Mouse (Mus musculus): ENCODE measurements around the gene Grm1. TPM values are rescaled to one million over a fixed set of nuclear protein-coding genes. Genes with fewer than 3 reads are reported as not detected.

The Grm1 gene
- polyA plus RNA-seq, 1 experiment from 2014 or later = not detected

DNA sequence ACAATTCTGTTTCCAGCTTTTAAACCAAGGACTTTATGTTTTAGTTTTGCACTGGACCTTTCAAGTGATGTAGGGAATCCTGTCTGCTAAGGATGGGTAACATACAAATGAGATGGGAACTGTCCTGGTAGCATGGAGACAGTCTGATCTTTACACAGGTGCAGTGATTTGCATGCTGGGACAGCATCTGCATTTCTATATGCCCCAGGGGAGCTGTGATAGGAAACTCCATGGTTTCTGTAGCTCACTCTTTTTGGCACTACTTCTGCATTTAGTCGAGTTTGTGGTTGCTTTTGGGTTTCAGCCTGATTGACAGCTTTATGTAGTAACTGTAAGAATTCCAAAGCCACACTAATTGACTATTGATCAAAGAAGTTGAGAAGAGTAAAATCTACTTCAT is 381.3 kb downstream of the Grm1 start:
- Histone ChIP-seq H3K4me3 (ENCODE audit: low read depth, low read length) (no peak overlapping the region), H3K27ac (ENCODE audit: low read depth, low read length) (no peak overlapping the region), H3K27me3 (replicated peaks; ENCODE audit: control insufficient read depth, insufficient read depth, low read length) (no peaks in the 10 kb centered on the region), H3K9me3 (ENCODE audit: control insufficient read depth) (no peaks in the 10 kb centered on the region), H3K9ac (ENCODE audit: low read depth, low read length) (no peak overlapping the region), H3K36me3 (ENCODE audit: control insufficient read depth, insufficient read depth) (no peaks in the 10 kb centered on the region), H3K4me1 (replicated peaks; ENCODE audit: control insufficient read depth, insufficient read depth, low read length) (no peaks in the 10 kb centered on the region), H3K4me2 (replicated peaks; ENCODE audit: low read depth) (no peak overlapping the region)
- WGBS = 57% methylated on average over 1 of the region's 1 CpGs
- ATAC-seq = no peak
- TF ChIP-seq CTCF (IDR thresholded peaks at IDR 0.05; ENCODE audit: low read depth) = no peak

DNA sequence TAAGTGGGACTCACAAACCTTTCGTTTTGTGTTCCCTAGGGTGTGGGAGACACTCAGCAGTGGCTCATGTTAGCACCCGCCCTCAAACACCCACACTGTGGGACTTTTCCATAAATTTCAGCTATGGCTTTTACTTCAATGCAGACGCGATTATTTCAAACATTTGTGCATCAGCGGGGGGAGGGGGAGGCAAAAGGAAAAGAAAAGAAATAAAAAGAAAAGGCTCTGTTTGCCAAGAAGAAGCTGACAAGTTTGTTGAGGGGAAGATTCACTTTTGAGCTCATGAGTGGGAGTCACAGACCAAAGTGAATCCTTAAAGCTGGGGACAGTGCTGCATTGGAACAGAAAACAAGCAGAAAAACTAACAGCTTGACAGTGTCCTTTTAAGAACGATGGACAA is 384.7 kb downstream of the Grm1 start:
- no peak overlapping the region for H3K4me2 ChIP-seq (replicated peaks; ENCODE audit: low read depth)
- no peak overlapping the region for H3K4me3 ChIP-seq (ENCODE audit: low read depth, low read length)
- H3K27ac ChIP-seq (ENCODE audit: low read depth, low read length) = no peak overlapping the region
- H3K9ac ChIP-seq (ENCODE audit: low read depth, low read length) = no peak overlapping the region
- H3K4me1 ChIP-seq (replicated peaks; ENCODE audit: control insufficient read depth, insufficient read depth, low read length) = no peaks in the 10 kb centered on the region
- H3K27me3 ChIP-seq (replicated peaks; ENCODE audit: control insufficient read depth, insufficient read depth, low read length) = no peaks in the 10 kb centered on the region
- no peaks in the 10 kb centered on the region for H3K36me3 ChIP-seq (ENCODE audit: control insufficient read depth, insufficient read depth)
- ATAC-seq = no peak
- H3K9me3 ChIP-seq (ENCODE audit: control insufficient read depth) = no peaks in the 10 kb centered on the region
- 68% methylated on average over 6 of the region's 6 CpGs for WGBS
- TF ChIP-seq CTCF (IDR thresholded peaks at IDR 0.05; ENCODE audit: low read depth) = no peak

DNA sequence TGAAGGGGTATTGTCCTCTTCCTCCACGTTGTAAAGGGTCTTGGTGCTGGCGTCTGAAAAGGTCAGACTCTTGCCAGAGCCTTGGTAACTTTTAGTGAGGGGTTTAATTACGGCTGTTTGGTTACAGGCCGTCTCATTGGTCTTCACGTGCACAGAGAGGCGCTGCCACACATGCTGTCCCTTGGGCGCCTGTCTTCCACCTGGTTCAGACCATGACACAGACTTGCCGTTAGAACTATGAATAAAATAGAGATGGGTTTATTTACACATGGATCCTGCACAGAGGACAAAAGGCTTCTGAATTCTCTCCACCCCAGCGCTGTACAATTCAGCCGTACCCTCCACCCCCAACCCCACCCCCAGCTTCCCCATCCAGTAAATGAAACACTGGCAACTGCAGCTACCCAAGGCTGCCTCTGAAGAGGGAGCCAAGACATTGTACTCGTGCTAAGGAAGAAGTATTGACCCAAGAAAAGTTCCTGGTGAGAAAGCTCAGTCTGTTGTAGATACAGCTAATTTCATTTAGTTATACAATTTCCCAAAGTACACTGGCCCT is 392.4 kb downstream of the Grm1 start:
- Histone ChIP-seq H3K9ac (ENCODE audit: low read depth, low read length) (no peak overlapping the region), H3K9me3 (ENCODE audit: control insufficient read depth) (no peaks in the 10 kb centered on the region), H3K36me3 (ENCODE audit: control insufficient read depth, insufficient read depth) (no peaks in the 10 kb centered on the region), H3K4me2 (replicated peaks; ENCODE audit: low read depth) (peak overlapping the region; percentile 56), H3K27ac (ENCODE audit: low read depth, low read length) (no peak overlapping the region), H3K4me1 (replicated peaks; ENCODE audit: control insufficient read depth, insufficient read depth, low read length) (no peaks in the 10 kb centered on the region), H3K27me3 (replicated peaks; ENCODE audit: control insufficient read depth, insufficient read depth, low read length) (no peaks in the 10 kb centered on the region), H3K4me3 (ENCODE audit: low read depth, low read length) (peak overlapping the region; percentile 17; the same call in 1 of the 2 replicates)
- ATAC-seq = no peak
- WGBS = 18% methylated on average over 11 of the region's 11 CpGs
- TF ChIP-seq CTCF (IDR thresholded peaks at IDR 0.05; ENCODE audit: low read depth) = no peak

DNA sequence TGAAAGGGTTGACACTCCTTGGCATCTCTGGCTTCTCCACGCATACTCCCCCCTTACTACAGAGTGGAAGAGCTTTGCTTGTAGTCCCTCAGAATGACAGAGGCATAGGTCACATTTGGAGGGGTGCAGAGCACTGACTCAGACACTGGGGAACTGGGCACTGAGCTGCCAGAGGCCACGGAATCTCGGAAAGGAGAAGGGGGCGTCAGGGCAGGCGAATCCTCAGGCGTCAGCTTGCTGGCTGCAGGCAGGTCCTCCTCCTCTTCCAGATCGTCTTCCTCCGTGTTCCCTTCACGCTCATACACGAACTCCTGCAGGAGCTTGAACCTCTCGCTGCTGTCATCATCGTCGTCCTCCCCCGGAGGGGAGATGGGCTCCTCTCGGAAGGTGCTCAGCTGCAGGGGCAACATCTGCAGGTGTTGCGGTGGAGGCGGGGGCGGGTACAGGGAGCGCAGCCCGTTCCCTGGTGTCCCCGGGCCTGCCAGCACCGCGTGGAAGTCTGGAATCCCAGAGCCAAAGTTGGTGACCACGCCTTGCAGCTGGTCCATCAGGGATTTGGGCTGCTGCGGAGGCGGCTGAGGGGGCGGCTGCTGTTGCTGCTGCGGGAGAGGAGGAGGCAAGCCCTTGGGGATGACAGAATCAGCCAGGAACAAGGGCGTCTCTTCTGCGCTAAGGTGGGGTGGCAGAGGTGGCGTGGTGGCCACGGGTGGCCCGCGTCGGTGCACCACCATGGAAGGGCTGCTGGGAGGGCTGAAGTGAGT is 393.1 kb downstream of the Grm1 start:
- Histone ChIP-seq H3K36me3 (ENCODE audit: control insufficient read depth, insufficient read depth) (no peaks in the 10 kb centered on the region), H3K9me3 (ENCODE audit: control insufficient read depth) (no peaks in the 10 kb centered on the region), H3K4me1 (replicated peaks; ENCODE audit: control insufficient read depth, insufficient read depth, low read length) (no peaks in the 10 kb centered on the region), H3K4me3 (ENCODE audit: low read depth, low read length) (peak overlapping the region; percentile 17), H3K4me2 (replicated peaks; ENCODE audit: low read depth) (peak overlapping the region; percentile 56), H3K27ac (ENCODE audit: low read depth, low read length) (no peak overlapping the region), H3K9ac (ENCODE audit: low read depth, low read length) (no peak overlapping the region), H3K27me3 (replicated peaks; ENCODE audit: control insufficient read depth, insufficient read depth, low read length) (no peaks in the 10 kb centered on the region)
- WGBS = 3% methylated on average over 35 of the region's 35 CpGs
- TF ChIP-seq CTCF (IDR thresholded peaks at IDR 0.05; ENCODE audit: low read depth) = no peak
- ATAC-seq = no peak

DNA sequence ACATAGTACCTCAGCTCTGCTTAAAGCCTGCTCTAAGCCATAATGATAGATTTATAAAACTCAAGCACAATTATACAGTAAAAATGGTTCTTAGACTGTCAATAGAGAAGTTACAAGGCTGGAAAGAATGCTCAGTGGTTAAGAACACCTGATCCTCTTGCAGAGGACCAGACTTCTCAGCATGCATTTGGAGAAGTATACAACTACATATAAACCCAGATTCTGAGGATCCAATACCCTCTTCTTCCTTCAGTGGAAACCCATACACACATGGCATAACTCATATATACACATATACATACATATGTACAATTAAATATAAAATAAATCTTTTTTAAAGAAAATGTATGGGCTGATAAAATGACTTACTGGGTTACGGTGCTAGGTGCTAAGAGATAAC is 401.1 kb downstream of the Grm1 start, which contains the start of gene Gm10944:
Gene Gm10944 (plus strand): TSS at position 301 of the 400 bp plus-strand sequence.
- Histone ChIP-seq H3K27ac (ENCODE audit: low read depth, low read length) (no peak within 1 kb of the TSS), H3K4me1 (replicated peaks; ENCODE audit: control insufficient read depth, insufficient read depth, low read length) (no peaks in the 10 kb centered on the region), H3K4me3 (ENCODE audit: low read depth, low read length) (no peak within 1 kb of the TSS), H3K27me3 (replicated peaks; ENCODE audit: control insufficient read depth, insufficient read depth, low read length) (no peaks in the 10 kb centered on the region), H3K9me3 (ENCODE audit: control insufficient read depth) (no peaks in the 10 kb centered on the region), H3K36me3 (ENCODE audit: control insufficient read depth, insufficient read depth) (no peaks in the 10 kb centered on the region), H3K4me2 (replicated peaks; ENCODE audit: low read depth) (no peak within 1 kb of the TSS), H3K9ac (ENCODE audit: low read depth, low read length) (no peak within 1 kb of the TSS)
- TF ChIP-seq CTCF (IDR thresholded peaks at IDR 0.05; ENCODE audit: low read depth) = no peak
- WGBS = 89% methylated on average over 1 of the region's 1 CpGs
- ATAC-seq = no peak

DNA sequence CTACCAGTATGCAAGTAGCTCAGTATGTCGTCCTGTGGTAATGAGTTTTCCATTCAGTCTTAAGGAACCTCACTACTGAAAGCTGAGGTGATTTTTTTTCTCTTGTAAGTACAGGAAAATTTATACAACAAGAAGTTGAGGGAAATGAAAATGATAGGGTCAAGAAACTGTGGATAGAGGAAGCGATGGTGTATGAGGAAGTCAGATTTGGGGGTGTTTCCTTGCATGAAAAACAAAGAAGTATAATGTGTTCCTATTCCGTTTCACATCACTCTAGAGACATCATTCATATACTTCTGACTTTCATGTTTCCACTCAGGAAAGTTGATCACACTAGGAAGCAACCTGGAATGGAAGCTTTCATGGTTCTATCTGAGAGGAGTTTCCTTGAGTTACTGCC is 422.2 kb downstream of the Grm1 start:
- Histone ChIP-seq H3K27me3 (replicated peaks; ENCODE audit: control insufficient read depth, insufficient read depth, low read length) (no peaks in the 10 kb centered on the region), H3K4me3 (ENCODE audit: low read depth, low read length) (no peak overlapping the region), H3K36me3 (ENCODE audit: control insufficient read depth, insufficient read depth) (no peaks in the 10 kb centered on the region), H3K4me2 (replicated peaks; ENCODE audit: low read depth) (no peak overlapping the region), H3K9me3 (ENCODE audit: control insufficient read depth) (no peaks in the 10 kb centered on the region), H3K9ac (ENCODE audit: low read depth, low read length) (no peak overlapping the region), H3K4me1 (replicated peaks; ENCODE audit: control insufficient read depth, insufficient read depth, low read length) (no peaks in the 10 kb centered on the region), H3K27ac (ENCODE audit: low read depth, low read length) (no peak overlapping the region)
- 85% methylated on average over 3 of the region's 3 CpGs for WGBS
- no peak for TF ChIP-seq CTCF (IDR thresholded peaks at IDR 0.05; ENCODE audit: low read depth)
- ATAC-seq = no peak

All from intestine, postnatal 0 days (tissue).